Mouse (Mus musculus): Measurements from ENCODE around the gene Cnot2.

- TF ChIP-seq POLR2A (IDR thresholded peaks at IDR 0.05; ENCODE audit: borderline replicate concordance, insufficient read depth, low read length) (no peak), CTCF (IDR thresholded peaks at IDR 0.05; ENCODE audit: borderline replicate concordance, insufficient read depth, low read depth, low read length) (no peak)
These were observed 23.5 kb upstream of the Cnot2 start for GRCm38 (mm10) chr10:116604905-116605162.

All from cerebellum, adult 2 months (tissue).